Mouse (Mus musculus) brain, embryonic 14.5 days (tissue): ENCODE data around the gene Gm20920. TPM values are rescaled to one million over a fixed set of nuclear protein-coding genes. Genes with fewer than 3 reads are reported as not detected.
"Not testable (repeated sequence)": the region's sequence is repeated elsewhere in the genome, so short reads cannot be mapped to it uniquely, and the experiment has no call there.

Source experiments
- DNase-seq: peaks from one replicate; pipeline ENCODE4 v3.0.0-alpha.2; 2011; ENCODE audit warnings: low read depth
- polyA plus RNA-seq: library from polyadenylated mRNA; depleted of rRNA; stranded (reverse); fragments of >200 nt; gene quantifications from 2 replicates; pipeline ENCODE4 v1.2.3, GENCODE M21; 2012; rRNA removed

Gm20920 gene
- polyA plus RNA-seq: not detected in 2 replicates

GRCm38 (mm10) chrY:51851820-51852219, at the start of gene Gm20920:
Gm20920 (plus strand) TSS chrY:51852120.
- not testable (repeated sequence) for DNase-seq
